Mouse (Mus musculus): ENCODE measurements at regions not wholly inside any gene's neighbourhood (a gene's known extent, or its start where the extent isn't known, plus 50 kb on each side); places are given as distances from the start of the nearest gene placed in this dataset.

DNA sequence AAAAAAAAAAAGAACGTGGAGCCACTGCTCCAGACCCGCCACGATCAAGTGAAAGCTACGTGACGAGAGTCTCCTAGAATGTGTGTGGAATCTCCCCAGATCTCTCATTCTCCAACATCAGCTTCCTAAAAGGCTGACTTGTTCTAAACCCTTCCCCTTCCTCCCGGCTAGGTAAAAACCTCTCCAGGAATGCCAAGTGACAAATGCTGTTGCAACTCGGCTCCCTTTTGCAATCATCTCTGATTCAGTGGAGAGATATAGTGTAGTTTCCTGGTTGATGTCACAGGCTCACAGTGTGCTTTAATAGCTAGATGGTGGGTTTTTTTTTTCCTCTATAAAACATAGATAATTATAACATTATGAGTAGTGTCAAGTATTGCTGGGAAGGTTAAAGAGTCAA lies 57.6 kb upstream of the Crim1 start:
- H3K4me2 ChIP-seq (ENCODE audit: low read length) = no peak overlapping the region
- no peaks in the 10 kb centered on the region for H3K4me1 ChIP-seq (replicated peaks; ENCODE audit: insufficient read depth, low read length)
- ATAC-seq (replicated peaks; ENCODE audit: low FRiP score, low read depth) (no peak), DNase-seq (ENCODE audit: low spot score) (no peak)
- H3K27me3 ChIP-seq (ENCODE audit: insufficient read depth, low read length) = no peaks in the 10 kb centered on the region
- no peaks in the 10 kb centered on the region for H3K36me3 ChIP-seq (ENCODE audit: insufficient read depth, low read length)
- H3K27ac ChIP-seq = no peak overlapping the region
- no peak overlapping the region for H3K4me3 ChIP-seq (replicated peaks; ENCODE audit: low read depth, low read length)
- WGBS = 86% methylated on average over 7 of the region's 7 CpGs
- TF ChIP-seq CTCF (IDR thresholded peaks at IDR 0.05; ENCODE audit: low read depth) = no peak
- no peak overlapping the region for H3K9ac ChIP-seq (ENCODE audit: low read depth, low read length)
- H3K9me3 ChIP-seq (replicated peaks; ENCODE audit: low read length) = no peaks in the 10 kb centered on the region

DNA sequence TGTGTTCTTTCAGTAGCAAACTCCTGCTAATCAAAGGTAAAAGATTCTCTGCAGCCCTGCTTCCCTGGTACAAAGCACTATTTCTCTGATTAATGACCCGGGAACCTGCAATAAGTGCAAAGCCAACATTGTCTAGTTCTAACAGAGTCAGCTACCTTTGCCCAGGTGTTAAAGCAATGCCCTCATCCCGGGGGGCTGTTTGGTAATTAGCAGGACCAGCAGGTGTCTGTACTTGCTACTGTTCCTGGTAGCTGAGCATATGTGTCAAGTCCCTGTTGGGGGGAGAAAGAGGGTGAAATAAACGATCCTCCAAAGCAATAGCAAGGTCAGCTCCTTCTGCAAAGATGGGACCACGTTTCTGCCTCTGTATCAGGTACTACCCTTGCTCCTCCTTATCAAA lies 54.7 kb upstream of the Crim1 start:
- no peak for ATAC-seq (replicated peaks; ENCODE audit: low FRiP score, low read depth)

More for the DNA sequence above, 54.7 kb upstream of the Crim1 start:
- H3K9me3 ChIP-seq (replicated peaks; ENCODE audit: low read length) = no peaks in the 10 kb centered on the region
- WGBS = 42% methylated on average over 4 of the region's 4 CpGs
- H3K9ac ChIP-seq (ENCODE audit: low read depth, low read length) = no peak overlapping the region
- no peaks in the 10 kb centered on the region for H3K4me1 ChIP-seq (replicated peaks; ENCODE audit: insufficient read depth, low read length)
- H3K4me3 ChIP-seq (replicated peaks; ENCODE audit: low read depth, low read length) = no peak overlapping the region
- H3K27me3 ChIP-seq (ENCODE audit: insufficient read depth, low read length) = no peaks in the 10 kb centered on the region
- H3K4me2 ChIP-seq (ENCODE audit: low read length) = no peak overlapping the region
- TF ChIP-seq CTCF (IDR thresholded peaks at IDR 0.05; ENCODE audit: low read depth) = no peak
- no peaks in the 10 kb centered on the region for H3K36me3 ChIP-seq (ENCODE audit: insufficient read depth, low read length)
- no peak for DNase-seq (ENCODE audit: low spot score)
- H3K27ac ChIP-seq = no peak overlapping the region
